Mouse (Mus musculus): Measurements from ENCODE around the gene Gdpd4.

- TF ChIP-seq CTCF (IDR thresholded peaks at IDR 0.05; ENCODE audit: control insufficient read depth, insufficient read depth, insufficient replicate concordance, low read depth, low read length): no peak
- TF ChIP-seq POLR2A (IDR thresholded peaks at IDR 0.05; ENCODE audit: control insufficient read depth, low read depth, low read length): no peak
These were observed 47.4 kb upstream of the Gdpd4 start for GRCm38 (mm10) chr7:97872396-97872795.
